Mouse (Mus musculus) hindbrain, embryonic 16.5 days (tissue): ENCODE results near the gene Zbtb17. TPM values are rescaled to one million over a fixed set of nuclear protein-coding genes. Genes with fewer than 3 reads are reported as not detected.

Source experiments
- ATAC-seq: fragments of 200-750 bp; cut with Nextera tagmentation; 2 replicates; pipeline ENCODE4 v1.8.0; 2017; ENCODE audit warnings: moderate TSS enrichment, moderate library complexity
- H3K27ac ChIP-seq: fragments of 300-500 bp; sonication (generic); 2 replicates; pipeline ENCODE4 v1.5.1; 2014; ENCODE audit warnings: low read depth, mild to moderate bottlenecking, control low read depth, low read length, moderate library complexity
- H3K27me3 ChIP-seq: fragments of 300-500 bp; sonication (generic); replicated peaks from 2 replicates; pipeline ENCODE4 v1.6.1; 2014; ENCODE audit warnings: low read length; ENCODE audit not compliant: control insufficient read depth, insufficient read depth
- H3K36me3 ChIP-seq: fragments of 300-500 bp; sonication (generic); 2 replicates; pipeline ENCODE4 v1.6.1; 2014; ENCODE audit warnings: mild to moderate bottlenecking, low read length, moderate library complexity, mixed read lengths; ENCODE audit not compliant: control insufficient read depth, insufficient read depth
- H3K4me1 ChIP-seq: fragments of 300-500 bp; sonication (generic); 2 replicates; pipeline ENCODE4 v1.6.1; 2014; ENCODE audit warnings: low read depth, low read length; ENCODE audit not compliant: control insufficient read depth, insufficient read depth
- H3K4me2 ChIP-seq: fragments of 300-500 bp; sonication (generic); 2 replicates; pipeline ENCODE4 v1.6.1; 2014; ENCODE audit warnings: mild to moderate bottlenecking, low read length, control low read depth, moderate library complexity
- H3K4me3 ChIP-seq: fragments of 300-500 bp; sonication (generic); 2 replicates; pipeline ENCODE4 v1.5.1; 2014; ENCODE audit warnings: mild to moderate bottlenecking, low read length, control low read depth, moderate library complexity
- H3K9ac ChIP-seq: fragments of 300-500 bp; sonication (generic); 2 replicates; pipeline ENCODE4 v1.6.1; 2014; ENCODE audit warnings: low read depth, mild to moderate bottlenecking, control low read depth, low read length, moderate library complexity
- H3K9me3 ChIP-seq: fragments of 300-500 bp; sonication (generic); 2 replicates; pipeline ENCODE4 v1.6.1; 2014; ENCODE audit warnings: mild to moderate bottlenecking, low read length, moderate library complexity; ENCODE audit not compliant: control insufficient read depth
- WGBS: fragments of 180-500 bp; shearing (Covaris S2); extraction: QIAGEN DNeasy Blood & Tissue Kit; methylation state at CpG from one replicate; pipeline ENCODE4 v1.1.7; 2014; 5-methylcytosine and 5-hydroxymethylcytosine counted together
- polyA plus RNA-seq: library from polyadenylated mRNA; unstranded; fragments of >200 nt; fragmentation: Nextera tagmentation; extraction: Ambion mirVana; gene quantifications from 2 replicates; pipeline ENCODE4 v1.2.1, GENCODE M21; 2015

Zbtb17 gene
- polyA plus RNA-seq, 1 experiment from 2014 or later: 39.5 TPM

GRCm38 (mm10) chr4:141454581-141455350 lies 10.3 kb downstream of the Zbtb17 start:
- no peak for ATAC-seq
- no peak overlapping the region for H3K9ac ChIP-seq
- H3K27ac ChIP-seq: no peak overlapping the region
- H3K4me3 ChIP-seq: no peak overlapping the region
- no peaks in the 10 kb centered on the region; the same call in 1 of the 2 replicates for H3K36me3 ChIP-seq
- no peaks in the 10 kb centered on the region for H3K9me3 ChIP-seq
- no peak overlapping the region for H3K4me2 ChIP-seq
- 71% methylated on average over 14 of the region's 14 CpGs for WGBS
- H3K4me1 ChIP-seq: peaks cover 12% of the 10 kb centered on the region; the same call in 1 of the 2 replicates
- no peaks in the 10 kb centered on the region for H3K27me3 ChIP-seq

DNA sequence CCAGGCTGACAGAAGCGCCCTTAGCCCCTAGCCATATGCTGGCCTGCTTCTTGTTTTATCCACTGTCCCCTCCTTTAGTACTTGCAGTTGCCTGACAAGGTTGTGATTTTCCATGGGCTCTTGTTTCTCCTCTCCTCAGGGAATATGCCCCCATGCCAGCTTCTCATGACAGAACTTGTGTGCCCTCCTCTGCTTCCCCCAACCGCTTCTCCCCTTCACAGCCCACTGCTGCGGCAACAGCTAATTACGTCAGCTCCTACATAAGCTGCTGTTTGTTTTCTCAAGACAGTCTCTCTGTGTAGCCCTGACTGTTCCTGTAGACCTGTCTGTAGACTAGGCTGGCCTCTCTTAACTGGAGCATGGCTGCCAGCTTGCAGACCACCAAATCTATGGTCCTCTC lies 11.1 kb downstream of the Zbtb17 start:
- no peaks in the 10 kb centered on the region for H3K27me3 ChIP-seq
- ATAC-seq: no peak
- H3K4me1 ChIP-seq: peaks cover 12% of the 10 kb centered on the region; the same call in 1 of the 2 replicates
- 75% methylated on average over 4 of the region's 4 CpGs for WGBS
- no peak overlapping the region for H3K4me2 ChIP-seq
- no peak overlapping the region for H3K9ac ChIP-seq
- no peaks in the 10 kb centered on the region; the same call in 1 of the 2 replicates for H3K36me3 ChIP-seq
- no peaks in the 10 kb centered on the region for H3K9me3 ChIP-seq
- H3K27ac ChIP-seq: no peak overlapping the region
- no peak overlapping the region for H3K4me3 ChIP-seq

GRCm38 (mm10) chr4:141456193-141456938 lies 11.9 kb downstream of the Zbtb17 start:
- Histone ChIP-seq H3K4me3 (no peak overlapping the region), H3K9ac (no peak overlapping the region), H3K36me3 (no peaks in the 10 kb centered on the region; the same call in 1 of the 2 replicates), H3K27me3 (no peaks in the 10 kb centered on the region), H3K9me3 (no peaks in the 10 kb centered on the region), H3K4me2 (no peak overlapping the region), H3K27ac (no peak overlapping the region), H3K4me1 (peaks cover 12% of the 10 kb centered on the region; the same call in 1 of the 2 replicates)
- ATAC-seq: no peak
- WGBS: 91% methylated on average over 14 of the region's 14 CpGs

DNA sequence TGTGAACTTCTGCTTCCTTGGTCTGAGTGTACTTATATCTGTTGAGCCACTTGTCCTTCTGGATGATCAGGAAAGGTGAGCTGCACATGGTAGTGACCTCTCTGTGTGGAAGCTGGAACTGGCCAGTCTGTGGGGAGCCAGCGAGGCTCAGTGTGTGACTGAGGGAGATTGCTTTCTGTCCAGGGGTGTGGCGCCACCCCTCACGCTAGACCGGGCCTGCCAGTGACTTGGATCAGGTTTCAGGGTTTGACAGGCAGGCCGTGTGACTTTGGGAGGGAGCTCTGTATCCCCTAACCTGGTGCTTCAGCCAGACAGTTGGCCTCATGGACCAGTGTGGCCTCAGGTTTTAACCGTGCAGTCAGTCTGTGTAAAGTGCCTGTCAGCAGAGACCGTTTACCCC lies 13.8 kb downstream of the Zbtb17 start:
- 14% methylated on average over 7 of the region's 7 CpGs for WGBS
- no peak overlapping the region; the same call in 1 of the 2 replicates for H3K9ac ChIP-seq
- H3K27me3 ChIP-seq: no peaks in the 10 kb centered on the region
- no peak overlapping the region for H3K4me3 ChIP-seq
- H3K36me3 ChIP-seq: peaks cover under 1% of the 10 kb centered on the region; the same call in 1 of the 2 replicates
- no peak overlapping the region for H3K4me2 ChIP-seq
- H3K4me1 ChIP-seq: peaks cover 12% of the 10 kb centered on the region; the same call in 1 of the 2 replicates
- H3K9me3 ChIP-seq: no peaks in the 10 kb centered on the region
- ATAC-seq: peak; percentile 32; the same call in 1 of the 2 replicates
- H3K27ac ChIP-seq: no peak overlapping the region

DNA sequence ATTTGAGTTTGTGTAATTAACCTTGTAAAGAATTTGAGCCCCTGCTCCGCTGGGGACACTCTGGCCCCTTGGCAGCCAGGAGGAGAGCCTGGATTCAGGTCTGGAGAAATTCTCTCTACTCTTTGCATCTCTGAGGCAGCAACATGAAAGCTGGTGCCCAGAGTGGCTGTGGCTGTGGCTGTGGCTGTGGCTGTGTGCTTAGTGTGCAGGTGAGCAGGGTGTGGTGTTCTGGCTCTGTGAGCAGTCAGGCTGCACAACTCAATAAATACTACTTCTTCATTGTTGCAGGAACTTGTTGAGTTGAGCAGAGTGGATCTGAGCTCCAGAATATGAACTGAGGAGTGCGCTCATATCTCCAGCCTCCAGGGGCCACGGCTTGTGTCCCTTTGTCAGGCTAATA lies 14.4 kb downstream of the Zbtb17 start:
- Histone ChIP-seq H3K9me3 (no peaks in the 10 kb centered on the region), H3K4me3 (no peak overlapping the region), H3K4me1 (peaks cover 12% of the 10 kb centered on the region; the same call in 1 of the 2 replicates), H3K36me3 (peaks cover 5% of the 10 kb centered on the region; the same call in 1 of the 2 replicates), H3K9ac (no peak overlapping the region), H3K27me3 (no peaks in the 10 kb centered on the region), H3K4me2 (no peak overlapping the region), H3K27ac (no peak overlapping the region)
- no peak for ATAC-seq
- WGBS: 65% methylated on average over 3 of the region's 3 CpGs

DNA sequence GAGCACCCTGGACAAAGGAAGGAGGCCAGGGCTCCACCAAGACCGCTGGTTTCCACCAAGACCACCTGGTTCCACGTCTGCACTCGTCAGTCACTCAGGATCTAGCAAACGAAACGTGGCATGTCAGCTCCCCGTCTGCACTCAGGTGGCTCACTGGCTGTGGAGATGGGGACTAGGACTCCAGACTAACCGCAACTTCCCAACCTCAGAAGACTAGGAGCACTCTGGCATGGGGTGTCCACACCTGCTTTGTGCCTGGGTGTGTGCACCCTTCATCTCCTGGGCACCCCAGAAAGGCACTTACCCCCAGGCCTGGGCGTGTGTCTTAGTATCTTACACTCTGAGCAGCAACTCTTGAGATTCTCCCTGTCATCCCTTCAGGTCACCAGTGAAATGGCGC lies 15.3 kb downstream of the Zbtb17 start:
- Histone ChIP-seq H3K36me3 (peaks cover 14% of the 10 kb centered on the region), H3K27ac (no peak overlapping the region), H3K4me1 (peaks cover 10% of the 10 kb centered on the region; the same call in 1 of the 2 replicates), H3K4me2 (no peak overlapping the region), H3K9me3 (no peaks in the 10 kb centered on the region), H3K27me3 (no peaks in the 10 kb centered on the region), H3K4me3 (no peak overlapping the region), H3K9ac (no peak overlapping the region)
- WGBS: 88% methylated on average over 9 of the region's 9 CpGs
- no peak for ATAC-seq

- H3K36me3 ChIP-seq: peaks cover 20% of the 10 kb centered on the region
- H3K9ac ChIP-seq: no peak overlapping the region
- ATAC-seq: no peak
- no peaks in the 10 kb centered on the region for H3K27me3 ChIP-seq
- H3K9me3 ChIP-seq: no peaks in the 10 kb centered on the region
- H3K4me2 ChIP-seq: no peak overlapping the region
- peaks cover 7% of the 10 kb centered on the region; the same call in 1 of the 2 replicates for H3K4me1 ChIP-seq
- H3K27ac ChIP-seq: no peak overlapping the region
- WGBS: 94% methylated on average over 4 of the region's 4 CpGs
- no peak overlapping the region for H3K4me3 ChIP-seq
Observed at GRCm38 (mm10) chr4:141460481-141460880, 16.0 kb downstream of the Zbtb17 start.

DNA sequence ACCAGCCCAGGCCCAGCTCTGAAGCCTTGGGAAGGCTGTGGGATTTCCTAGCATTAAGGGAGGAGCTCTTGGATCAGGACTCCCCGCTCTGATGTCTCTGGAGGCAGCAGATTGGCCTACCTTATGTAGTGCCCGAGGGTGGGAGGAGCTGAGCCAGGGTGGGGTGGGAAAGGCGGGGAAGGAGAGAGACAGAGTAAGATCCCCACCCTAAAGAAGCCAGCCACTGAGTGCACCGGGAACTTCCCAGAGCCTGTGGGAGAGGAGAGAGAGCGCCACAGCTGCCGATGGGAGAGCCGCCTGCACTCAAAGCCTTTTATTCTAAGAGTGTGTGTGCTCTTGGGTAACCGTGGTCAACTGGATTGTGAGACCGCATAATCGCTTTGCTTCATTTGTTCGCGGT lies 16.6 kb downstream of the Zbtb17 start:
- Histone ChIP-seq H3K27me3 (no peaks in the 10 kb centered on the region), H3K4me2 (no peak overlapping the region), H3K27ac (no peak overlapping the region), H3K9ac (no peak overlapping the region), H3K9me3 (no peaks in the 10 kb centered on the region), H3K4me1 (peaks cover 6% of the 10 kb centered on the region; the same call in 1 of the 2 replicates), H3K36me3 (peaks cover 26% of the 10 kb centered on the region), H3K4me3 (no peak overlapping the region)
- WGBS: 33% methylated on average over 12 of the region's 12 CpGs
- no peak for ATAC-seq

- WGBS: 88% methylated on average over 12 of the region's 12 CpGs
Observed at GRCm38 (mm10) chr4:141461576-141461975, 17.1 kb downstream of the Zbtb17 start.

More at GRCm38 (mm10) chr4:141461576-141461975, 17.1 kb downstream of the Zbtb17 start:
- no peak overlapping the region for H3K4me2 ChIP-seq
- H3K9ac ChIP-seq: no peak overlapping the region
- peaks cover 6% of the 10 kb centered on the region; the same call in 1 of the 2 replicates for H3K4me1 ChIP-seq
- no peaks in the 10 kb centered on the region for H3K27me3 ChIP-seq
- no peaks in the 10 kb centered on the region for H3K9me3 ChIP-seq
- H3K27ac ChIP-seq: no peak overlapping the region
- no peak for ATAC-seq
- peaks cover 31% of the 10 kb centered on the region for H3K36me3 ChIP-seq
- H3K4me3 ChIP-seq: no peak overlapping the region
